Mouse (Mus musculus) liver, embryonic 16.5 days (tissue): ENCODE data around the gene Dlx6. TPM values are rescaled to one million over a fixed set of nuclear protein-coding genes. Genes with fewer than 3 reads are reported as not detected.

Experiments
- ATAC-seq: fragments of 200-750 bp; cut with Nextera tagmentation; 2 replicates; pipeline ENCODE4 v1.8.0; 2017; ENCODE audit warnings: low read depth, mild to moderate bottlenecking, moderate number of reproducible peaks, moderate library complexity
- H3K27ac ChIP-seq: fragments of 300-500 bp; sonication (generic); 2 replicates; pipeline ENCODE4 v1.5.1; 2014; ENCODE audit warnings: mild to moderate bottlenecking, low read length
- H3K27me3 ChIP-seq: fragments of 300-500 bp; sonication (generic); 2 replicates; pipeline ENCODE4 v1.6.1; 2014; ENCODE audit warnings: low read depth, low read length, mixed read lengths; ENCODE audit not compliant: control insufficient read depth, insufficient read depth
- H3K36me3 ChIP-seq: fragments of 300-500 bp; sonication (generic); 2 replicates; pipeline ENCODE4 v1.6.1; 2014; ENCODE audit warnings: mild to moderate bottlenecking; ENCODE audit not compliant: control insufficient read depth, insufficient read depth
- H3K4me1 ChIP-seq: fragments of 300-500 bp; sonication (generic); 2 replicates; pipeline ENCODE4 v1.6.1; 2014; ENCODE audit warnings: low read depth, low read length, mixed read lengths; ENCODE audit not compliant: control insufficient read depth
- H3K4me2 ChIP-seq: fragments of 300-500 bp; sonication (generic); 2 replicates; pipeline ENCODE4 v1.6.1; 2014; ENCODE audit warnings: low read depth, low read length, mixed read lengths
- H3K4me3 ChIP-seq: fragments of 300-500 bp; sonication (generic); 2 replicates; pipeline ENCODE4 v1.5.1; 2014; ENCODE audit warnings: low read depth, mild to moderate bottlenecking, low read length
- H3K9ac ChIP-seq: fragments of 300-500 bp; sonication (generic); 2 replicates; pipeline ENCODE4 v1.6.1; 2014; ENCODE audit warnings: low read depth, low read length
- H3K9me3 ChIP-seq: fragments of 300-500 bp; sonication (generic); replicated peaks from 2 replicates; pipeline ENCODE4 v1.6.1; 2016; ENCODE audit warnings: low read length; ENCODE audit not compliant: control insufficient read depth
- WGBS: fragments of 180-500 bp; shearing (Covaris S2); extraction: QIAGEN DNeasy Blood & Tissue Kit; methylation state at CpG from one replicate; pipeline ENCODE4 v1.1.7; 2014; ENCODE audit not compliant: insufficient replicate concordance; 5-methylcytosine and 5-hydroxymethylcytosine counted together
- polyA plus RNA-seq: library from polyadenylated mRNA; unstranded; fragments of >200 nt; fragmentation: Nextera tagmentation; extraction: Ambion mirVana; gene quantifications from 2 replicates; pipeline ENCODE4 v1.2.1, GENCODE M21; 2015

The Dlx6 gene
- polyA plus RNA-seq, 1 experiment from 2014 or later: not detected

GRCm38 (mm10) chr6:6857766-6858165 lies 5.4 kb upstream of the Dlx6 start:
- no peak for ATAC-seq
- no peak overlapping the region for H3K9ac ChIP-seq
- no peaks in the 10 kb centered on the region for H3K36me3 ChIP-seq
- WGBS: 5% methylated on average over 2 of the region's 2 CpGs
- no peak overlapping the region for H3K4me3 ChIP-seq
- H3K9me3 ChIP-seq: no peaks in the 10 kb centered on the region
- no peak overlapping the region for H3K27ac ChIP-seq
- no peak overlapping the region for H3K4me2 ChIP-seq
- H3K27me3 ChIP-seq: peaks cover 79% of the 10 kb centered on the region
- peaks cover 2% of the 10 kb centered on the region; the same call in 1 of the 2 replicates for H3K4me1 ChIP-seq

GRCm38 (mm10) chr6:6858571-6858970 lies 4.6 kb upstream of the Dlx6 start:
- Histone ChIP-seq H3K27me3 (peaks cover 87% of the 10 kb centered on the region), H3K4me1 (peaks cover 5% of the 10 kb centered on the region), H3K4me2 (no peak overlapping the region), H3K27ac (no peak overlapping the region), H3K9me3 (no peaks in the 10 kb centered on the region), H3K36me3 (no peaks in the 10 kb centered on the region), H3K4me3 (no peak overlapping the region), H3K9ac (no peak overlapping the region)
- no peak for ATAC-seq
- WGBS: 0% methylated on average over 1 of the region's 1 CpGs

GRCm38 (mm10) chr6:6859111-6859949 lies 3.8 kb upstream of the Dlx6 start:
- peaks cover 91% of the 10 kb centered on the region for H3K27me3 ChIP-seq
- H3K4me2 ChIP-seq: no peak overlapping the region
- no peak overlapping the region for H3K27ac ChIP-seq
- peaks cover 7% of the 10 kb centered on the region for H3K4me1 ChIP-seq
- no peaks in the 10 kb centered on the region for H3K36me3 ChIP-seq
- 2% methylated on average over 19 of the region's 19 CpGs for WGBS
- ATAC-seq: no peak
- no peaks in the 10 kb centered on the region for H3K9me3 ChIP-seq
- H3K9ac ChIP-seq: no peak overlapping the region
- no peak overlapping the region for H3K4me3 ChIP-seq

- Histone ChIP-seq H3K4me3 (no peak overlapping the region), H3K9me3 (no peaks in the 10 kb centered on the region), H3K27ac (no peak overlapping the region), H3K36me3 (no peaks in the 10 kb centered on the region), H3K27me3 (peaks cover 91% of the 10 kb centered on the region), H3K4me1 (peaks cover 7% of the 10 kb centered on the region), H3K4me2 (no peak overlapping the region), H3K9ac (no peak overlapping the region)
- ATAC-seq: no peak
- under 1% methylated on average over 21 of the region's 21 CpGs for whole genome bisulfite sequencing
These were observed 3.2 kb upstream of the Dlx6 start for GRCm38 (mm10) chr6:6859950-6860410.

- no peak overlapping the region for H3K9ac ChIP-seq
- H3K4me1 ChIP-seq: peaks cover 7% of the 10 kb centered on the region
- no peak overlapping the region for H3K27ac ChIP-seq
- H3K9me3 ChIP-seq: no peaks in the 10 kb centered on the region
- H3K4me3 ChIP-seq: no peak overlapping the region
- no peak for ATAC-seq
- H3K36me3 ChIP-seq: no peaks in the 10 kb centered on the region
- H3K4me2 ChIP-seq: no peak overlapping the region
- peaks cover 91% of the 10 kb centered on the region for H3K27me3 ChIP-seq
- WGBS: under 1% methylated on average over 33 of the region's 33 CpGs
These were observed 2.6 kb upstream of the Dlx6 start for GRCm38 (mm10) chr6:6860411-6861085.

- H3K9ac ChIP-seq: no peak overlapping the region
- ATAC-seq: no peak
- H3K27ac ChIP-seq: no peak overlapping the region
- no peaks in the 10 kb centered on the region for H3K9me3 ChIP-seq
- no peak overlapping the region for H3K4me3 ChIP-seq
- no peak overlapping the region for H3K4me2 ChIP-seq
- H3K4me1 ChIP-seq: peaks cover 7% of the 10 kb centered on the region
- 3% methylated on average over 21 of the region's 21 CpGs for WGBS
- H3K36me3 ChIP-seq: no peaks in the 10 kb centered on the region
- peaks cover 91% of the 10 kb centered on the region for H3K27me3 ChIP-seq
These were observed 1.9 kb upstream of the Dlx6 start for GRCm38 (mm10) chr6:6861086-6861797.

- no peak overlapping the region for H3K4me2 ChIP-seq
- no peaks in the 10 kb centered on the region for H3K36me3 ChIP-seq
- no peak for ATAC-seq
- 2% methylated on average over 11 of the region's 11 CpGs for WGBS
- H3K4me3 ChIP-seq: no peak overlapping the region
- H3K9me3 ChIP-seq: no peaks in the 10 kb centered on the region
- H3K9ac ChIP-seq: no peak overlapping the region
- H3K27me3 ChIP-seq: peaks cover 89% of the 10 kb centered on the region
- no peak overlapping the region for H3K27ac ChIP-seq
- H3K4me1 ChIP-seq: peaks cover 7% of the 10 kb centered on the region
These were observed 1.2 kb upstream of the Dlx6 start for GRCm38 (mm10) chr6:6861798-6862428.

- Histone ChIP-seq H3K27me3 (peaks cover 87% of the 10 kb centered on the region), H3K4me3 (no peak overlapping the region), H3K27ac (no peak overlapping the region), H3K36me3 (no peaks in the 10 kb centered on the region), H3K9me3 (no peaks in the 10 kb centered on the region), H3K4me2 (peak overlapping the region; percentile 30; the same call in 1 of the 2 replicates), H3K4me1 (peaks cover 7% of the 10 kb centered on the region), H3K9ac (no peak overlapping the region)
- ATAC-seq: no peak
- WGBS: 1% methylated on average over 23 of the region's 23 CpGs
These were observed 523 bp upstream of the Dlx6 start for GRCm38 (mm10) chr6:6862611-6863010.
